Mouse (Mus musculus) midbrain, postnatal 0 days (tissue): ENCODE results near the gene Syce2. TPM values are rescaled to one million over a fixed set of nuclear protein-coding genes. Genes with fewer than 3 reads are reported as not detected.

Experiments used
- ATAC-seq: fragments of 200-750 bp; cut with Nextera tagmentation; 2 replicates; pipeline ENCODE4 v1.8.0; 2017; ENCODE audit warnings: moderate number of reproducible peaks, mild to moderate bottlenecking, moderate TSS enrichment, moderate library complexity; ENCODE audit not compliant: low FRiP score
- DNase-seq: peaks from one replicate; pipeline ENCODE4 v3.0.0-alpha.2; 2015; ENCODE audit warnings: low spot score
- H3K27ac ChIP-seq: fragments of 300-500 bp; sonication (generic); 2 replicates; pipeline ENCODE4 v1.5.1; 2014; ENCODE audit warnings: low read depth, mild to moderate bottlenecking, low read length, mixed read lengths
- H3K27me3 ChIP-seq: fragments of 300-500 bp; sonication (generic); 2 replicates; pipeline ENCODE4 v1.6.1; 2014; ENCODE audit warnings: low read length, control low read depth, mixed read lengths; ENCODE audit not compliant: insufficient read depth
- H3K36me3 ChIP-seq: fragments of 300-500 bp; sonication (generic); 2 replicates; pipeline ENCODE4 v1.6.1; 2014; ENCODE audit warnings: low read length, control low read depth, mixed read lengths; ENCODE audit not compliant: insufficient read depth
- H3K4me1 ChIP-seq: fragments of 300-500 bp; sonication (generic); 2 replicates; pipeline ENCODE4 v1.6.1; 2014; ENCODE audit warnings: mild to moderate bottlenecking, control low read depth, antibody characterized with exemption, low read length, mixed read lengths; ENCODE audit not compliant: insufficient read depth
- H3K4me2 ChIP-seq: fragments of 300-500 bp; sonication (generic); 2 replicates; pipeline ENCODE4 v1.6.1; 2014; ENCODE audit warnings: low read depth, mild to moderate bottlenecking, low read length, mixed read lengths; ENCODE audit not compliant: poor library complexity, severe bottlenecking
- H3K4me3 ChIP-seq: fragments of 300-500 bp; sonication (generic); 2 replicates; pipeline ENCODE4 v1.5.1; 2014; ENCODE audit warnings: low read depth, mild to moderate bottlenecking, low read length, moderate library complexity
- H3K9ac ChIP-seq: fragments of 300-500 bp; sonication (generic); replicated peaks from 2 replicates; pipeline ENCODE4 v1.6.1; 2014; ENCODE audit warnings: mild to moderate bottlenecking, low read length, moderate library complexity, mixed read lengths; ENCODE audit not compliant: poor library complexity, severe bottlenecking
- H3K9me3 ChIP-seq: fragments of 300-500 bp; sonication (generic); 2 replicates; pipeline ENCODE4 v1.6.1; 2016; ENCODE audit warnings: low read length, control low read depth
- CTCF ChIP-seq: IDR thresholded peaks from 2 replicates; pipeline ENCODE4 v1.5.1; 2016; ENCODE audit warnings: antibody characterized with exemption, mild to moderate bottlenecking
- WGBS: fragments of 180-500 bp; shearing (Covaris S2); extraction: QIAGEN DNeasy Blood & Tissue Kit; methylation state at CpG from one replicate; pipeline ENCODE4 v1.1.7; 2014; 5-methylcytosine and 5-hydroxymethylcytosine counted together
- polyA plus RNA-seq: library from polyadenylated mRNA; unstranded; fragments of >200 nt; fragmentation: Nextera tagmentation; extraction: Ambion mirVana; gene quantifications from 2 replicates; pipeline ENCODE4 v1.2.1, GENCODE M21; 2015
- total RNA-seq: library from RNA; depleted of rRNA; stranded (reverse); fragments of >200 nt; gene quantifications from 2 replicates; pipeline ENCODE4 v1.2.3, GENCODE M21; 2014

Gene Syce2
- total and polyA plus RNA-seq, 2 experiments from 2014 or later: 29.5 to 56.2 TPM

DNA sequence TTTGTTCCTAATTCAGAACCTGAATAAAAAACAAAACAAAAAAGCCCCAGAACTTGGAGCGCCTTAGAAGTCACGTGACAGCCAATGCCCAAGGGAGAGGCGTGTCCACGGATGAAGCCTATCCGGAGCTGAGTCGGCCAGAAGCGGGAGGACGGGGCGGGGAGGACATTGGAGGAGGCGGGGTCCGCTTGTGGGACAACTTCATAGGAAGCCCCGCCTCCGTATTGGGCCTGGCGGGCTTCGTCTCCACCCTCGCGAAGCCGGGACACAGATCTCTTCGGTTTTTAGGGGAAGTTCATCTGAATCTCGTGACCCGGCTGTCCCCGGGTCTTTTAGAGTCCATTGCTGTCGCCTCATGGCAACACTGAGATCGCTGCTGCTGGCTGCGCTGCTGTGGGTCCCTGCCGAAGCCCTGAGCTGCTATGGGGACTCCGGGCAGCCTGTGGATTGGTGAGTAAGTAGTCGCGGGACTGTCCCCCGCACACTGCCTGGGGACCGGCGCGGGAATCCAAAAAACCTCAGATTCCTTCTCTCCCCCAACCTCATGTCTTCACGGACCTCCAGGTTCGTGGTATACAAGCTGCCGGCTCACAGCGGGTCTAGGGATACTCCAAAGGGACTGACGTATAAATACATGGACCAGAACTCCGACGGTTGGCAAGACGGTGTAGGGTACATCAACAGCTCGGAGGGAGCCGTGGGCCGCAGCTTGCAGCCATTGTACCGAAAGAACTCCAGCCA lies 36.7 kb downstream of the Syce2 start, which contains the start of gene Dnase2a:
Gene Dnase2a (plus strand): TSS at position 140 of the 741 bp plus-strand sequence.
- 3% methylated on average over 45 of the region's 45 CpGs for WGBS
- no peaks in the 10 kb centered on the region for H3K9me3 ChIP-seq

GRCm38 (mm10) chr8:84909162-84909767 lies 37.4 kb downstream of the Syce2 start:
- Histone ChIP-seq H3K36me3 (peaks cover 38% of the 10 kb centered on the region), H3K9ac (peak overlapping the region; percentile 39), H3K9me3 (no peaks in the 10 kb centered on the region), H3K4me3 (peak overlapping the region; percentile 29), H3K4me1 (no peaks in the 10 kb centered on the region), H3K4me2 (peak overlapping the region; percentile 45), H3K27ac (0 out of 2 replicates have a peak overlapping the region, but pooled peaks have one; percentile 32), H3K27me3 (no peaks in the 10 kb centered on the region; the same call in 1 of the 2 replicates)
- DNase-seq: no peak
- ATAC-seq: no peak
- no peak for TF ChIP-seq CTCF
- WGBS: 48% methylated on average over 20 of the region's 20 CpGs

More for the DNA sequence above, 36.7 kb downstream of the Syce2 start, which contains the start of gene Dnase2a:
- H3K27ac ChIP-seq: 0 out of 2 replicates have a peak within 1 kb of the TSS, but pooled peaks have one; percentile 32
- H3K4me3 ChIP-seq: peak within 1 kb of the TSS; percentile 29
- H3K9ac ChIP-seq: peak within 1 kb of the TSS; percentile 39
- ATAC-seq: peak; percentile 63; the same call in 1 of the 2 replicates
- no peaks in the 10 kb centered on the region for H3K4me1 ChIP-seq
- no peaks in the 10 kb centered on the region; the same call in 1 of the 2 replicates for H3K27me3 ChIP-seq
- TF ChIP-seq CTCF: no peak
- peak within 1 kb of the TSS; percentile 45 for H3K4me2 ChIP-seq
- peak; percentile 95 for DNase-seq
- peaks cover 38% of the 10 kb centered on the region for H3K36me3 ChIP-seq

GRCm38 (mm10) chr8:84909949-84910348 lies 38.0 kb downstream of the Syce2 start:
- H3K4me1 ChIP-seq: no peaks in the 10 kb centered on the region
- TF ChIP-seq CTCF: no peak
- no peaks in the 10 kb centered on the region; the same call in 1 of the 2 replicates for H3K27me3 ChIP-seq
- H3K9ac ChIP-seq: no peak overlapping the region
- no peak overlapping the region for H3K27ac ChIP-seq
- no peak overlapping the region for H3K4me2 ChIP-seq
- DNase-seq: no peak
- ATAC-seq: no peak
- peaks cover 38% of the 10 kb centered on the region for H3K36me3 ChIP-seq
- no peak overlapping the region for H3K4me3 ChIP-seq
- H3K9me3 ChIP-seq: no peaks in the 10 kb centered on the region
- WGBS: 89% methylated on average over 5 of the region's 5 CpGs

DNA sequence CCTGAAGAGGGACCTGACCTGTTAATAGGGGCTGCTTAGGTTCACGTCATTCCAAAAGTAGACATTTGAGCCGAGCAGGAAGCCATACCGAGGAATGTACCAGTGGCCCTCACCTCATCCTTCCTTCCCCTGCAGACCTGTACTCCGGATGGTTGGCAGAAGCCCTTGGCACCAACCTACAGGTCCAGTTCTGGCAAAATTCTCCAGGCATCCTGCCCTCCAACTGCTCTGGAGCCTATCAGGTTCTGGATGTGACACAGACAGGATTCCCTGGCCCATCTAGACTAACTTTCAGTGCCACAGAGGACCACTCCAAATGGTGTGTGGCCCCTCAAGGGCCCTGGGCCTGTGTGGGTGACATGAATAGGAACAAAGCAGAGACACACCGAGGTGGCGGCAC lies 38.6 kb downstream of the Syce2 start:
- ATAC-seq (no peak), DNase-seq (no peak)
- Histone ChIP-seq H3K9me3 (no peaks in the 10 kb centered on the region), H3K27ac (no peak overlapping the region), H3K27me3 (no peaks in the 10 kb centered on the region; the same call in 1 of the 2 replicates), H3K4me2 (no peak overlapping the region), H3K9ac (no peak overlapping the region), H3K4me3 (no peak overlapping the region), H3K4me1 (no peaks in the 10 kb centered on the region), H3K36me3 (peaks cover 44% of the 10 kb centered on the region)
- TF ChIP-seq CTCF: no peak
- 89% methylated on average over 6 of the region's 6 CpGs for WGBS

DNA sequence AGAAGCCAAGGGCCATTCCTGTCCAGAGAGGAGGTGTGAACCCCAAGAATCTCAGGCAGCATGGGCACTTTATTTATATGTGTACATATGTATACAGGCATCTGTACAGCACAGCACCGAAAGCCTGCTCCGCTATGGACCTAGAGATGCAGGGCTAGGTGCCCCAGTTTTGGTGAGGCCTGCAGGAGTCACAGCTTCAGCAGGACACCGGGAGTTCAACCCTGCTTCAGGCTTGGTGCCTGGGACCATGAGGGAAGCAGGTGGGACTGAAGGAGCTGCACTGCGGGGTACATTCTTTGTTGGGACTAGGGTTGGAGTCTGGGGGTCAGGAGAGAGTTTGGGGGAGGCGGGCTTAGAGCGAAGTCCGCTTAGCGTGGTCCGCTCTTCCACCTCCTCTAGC lies 39.9 kb downstream of the Syce2 start:
- ATAC-seq (no peak), DNase-seq (no peak)
- Histone ChIP-seq H3K9ac (no peak overlapping the region), H3K4me2 (no peak overlapping the region), H3K4me3 (no peak overlapping the region), H3K27me3 (no peaks in the 10 kb centered on the region; the same call in 1 of the 2 replicates), H3K27ac (no peak overlapping the region), H3K36me3 (peaks cover 53% of the 10 kb centered on the region), H3K9me3 (no peaks in the 10 kb centered on the region), H3K4me1 (no peaks in the 10 kb centered on the region)
- 88% methylated on average over 9 of the region's 9 CpGs for WGBS
- TF ChIP-seq CTCF: no peak

GRCm38 (mm10) chr8:84912391-84912790 lies 40.5 kb downstream of the Syce2 start:
- DNase-seq: no peak
- H3K27me3 ChIP-seq: no peaks in the 10 kb centered on the region; the same call in 1 of the 2 replicates
- H3K9ac ChIP-seq: no peak overlapping the region
- peak overlapping the region; percentile 39; the same call in 1 of the 2 replicates for H3K4me2 ChIP-seq
- TF ChIP-seq CTCF: no peak
- H3K9me3 ChIP-seq: no peaks in the 10 kb centered on the region
- 36% methylated on average over 27 of the region's 27 CpGs for WGBS
- H3K36me3 ChIP-seq: peaks cover 55% of the 10 kb centered on the region
- no peak overlapping the region for H3K27ac ChIP-seq
- no peak for ATAC-seq
- H3K4me1 ChIP-seq: no peaks in the 10 kb centered on the region
- no peak overlapping the region for H3K4me3 ChIP-seq
